ENCODE assay signal across 8 mouse cellular contexts in the genomic region with DNA sequence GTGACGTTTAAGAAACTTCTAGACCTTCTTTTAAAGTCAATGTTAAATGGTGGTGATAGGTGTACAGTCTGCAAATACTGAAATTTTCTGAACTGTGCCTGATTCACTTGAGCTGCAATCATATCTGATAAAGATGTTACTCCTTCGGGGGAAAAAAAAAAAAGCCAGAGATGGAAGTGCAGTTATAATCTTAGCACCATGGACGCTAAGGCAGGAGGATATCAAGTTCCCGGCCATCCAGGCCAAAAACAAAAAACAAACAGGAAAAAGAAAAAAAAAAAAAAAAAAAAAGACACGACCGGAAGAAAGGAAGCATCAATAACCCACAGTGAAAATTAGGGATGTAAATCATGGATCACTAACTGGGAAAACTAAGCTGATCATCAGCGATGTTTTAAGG. TPM values are rescaled to one million over a fixed set of nuclear protein-coding genes. Genes with fewer than 3 reads are reported as not detected.
DNase-seq lines count a peak whose midpoint lies in the region; ATAC-seq and TF ChIP-seq lines count a peak whose summit lies in the region.

No protein-coding gene starts in this region.

- TF ChIP-seq POLR2A in cortical plate, adult 2 months (IDR thresholded peaks at IDR 0.05; ENCODE audit: extremely low read depth, insufficient read depth, low read length), result no peak

- peaks cover 20% of the 10 kb centered on the region; the same call in 1 of the 2 replicates for H3K36me3 ChIP-seq in kidney, embryonic 15.5 days
- peaks cover 2% of the 10 kb centered on the region; the same call in 1 of the 2 replicates for H3K36me3 ChIP-seq in hindbrain, embryonic 15.5 days
- H3K36me3 ChIP-seq in midbrain, embryonic 14.5 days (ENCODE audit: control insufficient read depth, insufficient read depth, low read length), result no peaks in the 10 kb centered on the region

- TF ChIP-seq CTCF in cortical plate, adult 2 months (IDR thresholded peaks at IDR 0.05; ENCODE audit: extremely low read depth, insufficient read depth, low read length), result no peak

- peak overlapping the region; percentile 85 for H3K4me3 ChIP-seq in kidney, embryonic 15.5 days (replicated peaks)
- H3K4me3 ChIP-seq in cortical plate, adult 2 months (ENCODE audit: insufficient read depth, low read length), result peak overlapping the region; percentile 68; the same call in 1 of the 2 replicates
- peak overlapping the region; percentile 96 for H3K4me3 ChIP-seq in hindbrain, embryonic 15.5 days
- H3K4me3 ChIP-seq in midbrain, embryonic 14.5 days (replicated peaks; ENCODE audit: low read depth, low read length), result peak overlapping the region; percentile 91

- ATAC-seq in kidney, embryonic 15.5 days (replicated peaks; ENCODE audit: low FRiP score), result no peak
- no peak for ATAC-seq in hindbrain, embryonic 15.5 days (ENCODE audit: low FRiP score, low read depth)
- no peak for ATAC-seq in midbrain, embryonic 14.5 days (ENCODE audit: low FRiP score, low TSS enrichment)

- WGBS in kidney, embryonic 15.5 days, result 10% methylated on average over 7 of the region's 7 CpGs
- 25% methylated on average over 7 of the region's 7 CpGs for WGBS in hindbrain, embryonic 15.5 days
- WGBS in midbrain, embryonic 14.5 days, result 33% methylated on average over 7 of the region's 7 CpGs

- peak overlapping the region; percentile 98 for H3K9ac ChIP-seq in kidney, embryonic 15.5 days
- H3K9ac ChIP-seq in hindbrain, embryonic 15.5 days, result peak overlapping the region; percentile 98
- peak overlapping the region; percentile 98; the same call in 1 of the 2 replicates for H3K9ac ChIP-seq in midbrain, embryonic 14.5 days (replicated peaks; ENCODE audit: low read length)

- DNase-seq in kidney, postnatal 36 days, result no peak
- no peak for DNase-seq in midbrain, embryonic 14.5 days
- no peak for DNase-seq in B cell, adult 2 months
- no peak for DNase-seq in thymus, postnatal 4 days
- DNase-seq in natural killer cell, adult 2 months (ENCODE audit: low spot score in 2 of 2), result no peak

- H3K27me3 ChIP-seq in kidney, embryonic 15.5 days, result no peaks in the 10 kb centered on the region
- no peaks in the 10 kb centered on the region for H3K27me3 ChIP-seq in hindbrain, embryonic 15.5 days
- no peaks in the 10 kb centered on the region for H3K27me3 ChIP-seq in midbrain, embryonic 14.5 days (ENCODE audit: control insufficient read depth, insufficient read depth, low read length)

- H3K27ac ChIP-seq in kidney, embryonic 15.5 days, result peak overlapping the region; percentile 99
- no peak overlapping the region for H3K27ac ChIP-seq in cortical plate, adult 2 months (ENCODE audit: insufficient read depth, low read length)
- peak overlapping the region; percentile 100; the same call in 1 of the 2 replicates for H3K27ac ChIP-seq in hindbrain, embryonic 15.5 days (replicated peaks)
- no peak overlapping the region for H3K27ac ChIP-seq in midbrain, embryonic 14.5 days (replicated peaks; ENCODE audit: low read depth, low read length)

- H3K4me1 ChIP-seq in kidney, embryonic 15.5 days, result peaks cover 23% of the 10 kb centered on the region
- H3K4me1 ChIP-seq in cortical plate, adult 2 months (ENCODE audit: control insufficient read depth, insufficient read depth, low read length), result peaks cover 4% of the 10 kb centered on the region
- peaks cover 35% of the 10 kb centered on the region for H3K4me1 ChIP-seq in hindbrain, embryonic 15.5 days (replicated peaks)
- peaks cover 12% of the 10 kb centered on the region; the same call in 1 of the 2 replicates for H3K4me1 ChIP-seq in midbrain, embryonic 14.5 days (ENCODE audit: control insufficient read depth, insufficient read depth, low read length)

- H3K4me2 ChIP-seq in kidney, embryonic 15.5 days, result peak overlapping the region; percentile 84
- peak overlapping the region; percentile 61 for H3K4me2 ChIP-seq in hindbrain, embryonic 15.5 days
- peak overlapping the region; percentile 84 for H3K4me2 ChIP-seq in midbrain, embryonic 14.5 days (ENCODE audit: low read length)

- no peaks in the 10 kb centered on the region for H3K9me3 ChIP-seq in kidney, embryonic 15.5 days (replicated peaks)
- H3K9me3 ChIP-seq in hindbrain, embryonic 15.5 days, result no peaks in the 10 kb centered on the region
- H3K9me3 ChIP-seq in midbrain, embryonic 14.5 days (ENCODE audit: control insufficient read depth, low read length), result no peaks in the 10 kb centered on the region

RNA-seq across cellular contexts. Expression of a gene that starts 1.3 kb away (rescaled TPM):
- polyA plus RNA-seq in kidney, embryonic 15.5 days (2015; fragmentation: Nextera tagmentation; extraction: Ambion mirVana), result 4.4 and 4.6 TPM in 2 replicates
- polyA plus RNA-seq in cortical plate, adult 2 months (2012; rRNA removed), result 14.6 and 14.8 TPM in 2 replicates
- 2.9 and 3.4 TPM in 2 replicates for polyA plus RNA-seq in hindbrain, embryonic 15.5 days (2015; fragmentation: Nextera tagmentation; extraction: Ambion mirVana)
- polyA plus RNA-seq in midbrain, embryonic 14.5 days (2014; fragmentation: Nextera tagmentation; extraction: Ambion mirVana), result 6.1 and 6.5 TPM in 2 replicates

Comparison
In these comparisons a context has a peak if more than half of its experiments do, and no peak if none do; other contexts are left out.
1. H3K27ac ChIP-seq: peak in kidney, embryonic 15.5 days (single experiment) and hindbrain, embryonic 15.5 days (single experiment); none in cortical plate, adult 2 months (single experiment) and midbrain, embryonic 14.5 days (single experiment).
2. Peak in every context shown above with its lines, with median percentiles within 50 percentile points of each other: H3K4me2 ChIP-seq, H3K4me3 ChIP-seq and H3K9ac ChIP-seq.